Mouse (Mus musculus): ENCODE data around the gene Fam222a.

The Fam222a gene

GRCm38 (mm10) chr5:114658255-114658654 lies 90.4 kb downstream of the Fam222a start, which contains the start of gene Trpv4:
Gene Trpv4 (minus strand): TSS chr5:114658421.
- no peak for DNase-seq

- DNase-seq: no peak
Observed at GRCm38 (mm10) chr5:114661029-114661428, 93.2 kb downstream of the Fam222a start.

Data from thymus, postnatal 25 days (tissue).